Mouse (Mus musculus) left cerebral cortex, adult 9 months (tissue): ENCODE measurements around the gene Sox2.

Source experiments
- DNase-seq, 2 experiments: peaks; one replicate each; pipeline ENCODE4 v3.0.0; 2022; ENCODE audit warnings: low spot score in 2 of 2

Sox2 gene

DNA sequence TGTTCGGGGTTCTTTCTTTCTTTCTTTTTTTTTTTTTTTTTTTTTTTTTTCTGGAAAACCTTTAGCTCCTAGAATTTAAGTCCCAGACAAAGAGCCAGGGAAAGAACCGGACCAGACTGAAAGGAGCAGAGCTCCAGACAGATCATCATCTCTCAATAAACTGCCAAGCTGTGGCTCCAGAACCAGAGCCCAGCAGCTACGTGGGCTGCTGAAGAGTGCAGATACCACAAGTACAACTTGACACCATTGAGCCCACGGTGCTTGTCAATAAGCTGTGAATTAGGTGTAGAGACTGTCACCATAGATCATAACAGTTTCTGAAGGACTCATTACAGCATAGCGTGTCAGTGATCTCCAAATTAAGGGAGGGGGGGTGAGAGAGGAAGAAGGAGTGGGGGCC, 7.1 kb upstream of the Sox2 start:
- DNase-seq: no peak

DNA sequence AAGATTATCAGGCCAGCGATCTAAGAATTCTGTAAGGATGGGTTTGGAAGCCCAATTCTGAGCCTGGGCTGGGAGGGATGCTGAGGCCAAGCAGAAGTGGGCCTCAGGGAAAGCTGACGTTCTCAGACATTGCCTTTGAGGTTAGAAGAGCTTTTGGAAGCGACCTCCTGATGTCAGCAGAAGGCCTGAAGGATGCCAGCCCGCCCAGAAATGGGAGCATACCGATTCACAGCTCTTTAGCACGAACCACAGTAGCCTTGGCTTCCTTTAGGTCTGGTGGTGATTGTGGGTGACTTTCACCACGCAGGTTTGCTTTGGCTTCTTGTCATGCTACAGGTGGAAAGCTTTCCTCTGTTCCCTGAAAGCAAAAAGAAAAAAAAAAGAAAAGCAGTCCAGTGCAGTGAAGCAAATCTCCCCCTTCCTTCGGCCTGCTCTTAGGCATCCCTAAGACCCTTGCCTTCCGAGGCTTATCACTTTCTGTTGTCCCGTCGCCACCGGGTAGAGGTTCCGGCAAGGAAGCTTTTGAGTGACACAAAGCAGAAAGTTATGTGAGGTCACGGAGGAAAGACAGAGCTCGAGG, 6.6 kb upstream of the Sox2 start:
- no peak for DNase-seq

- no peak for DNase-seq
These were observed 4.0 kb upstream of the Sox2 start for GRCm38 (mm10) chr3:34646169-34646568.

DNA sequence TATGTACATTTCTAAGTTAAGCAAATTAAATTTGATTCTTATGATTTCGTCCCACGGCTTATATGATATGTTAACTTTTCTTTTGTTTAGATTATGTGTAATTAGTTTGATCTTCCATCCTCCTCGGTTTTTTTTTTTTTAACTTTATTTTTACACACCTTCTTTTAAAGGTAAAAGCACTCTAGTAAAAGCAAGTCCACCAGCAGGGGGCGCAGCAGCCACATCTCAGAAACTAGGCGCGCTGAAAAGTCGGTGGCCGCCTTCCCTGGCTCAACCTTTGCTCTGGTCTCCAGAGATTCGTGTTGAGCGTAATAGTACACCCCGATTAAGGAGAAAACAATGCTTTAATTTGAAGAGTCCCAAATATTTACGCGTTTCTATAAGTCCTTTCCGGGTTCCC, 2.5 kb upstream of the Sox2 start:
- DNase-seq: peak in 1 of 2 experiments; percentile 80

DNA sequence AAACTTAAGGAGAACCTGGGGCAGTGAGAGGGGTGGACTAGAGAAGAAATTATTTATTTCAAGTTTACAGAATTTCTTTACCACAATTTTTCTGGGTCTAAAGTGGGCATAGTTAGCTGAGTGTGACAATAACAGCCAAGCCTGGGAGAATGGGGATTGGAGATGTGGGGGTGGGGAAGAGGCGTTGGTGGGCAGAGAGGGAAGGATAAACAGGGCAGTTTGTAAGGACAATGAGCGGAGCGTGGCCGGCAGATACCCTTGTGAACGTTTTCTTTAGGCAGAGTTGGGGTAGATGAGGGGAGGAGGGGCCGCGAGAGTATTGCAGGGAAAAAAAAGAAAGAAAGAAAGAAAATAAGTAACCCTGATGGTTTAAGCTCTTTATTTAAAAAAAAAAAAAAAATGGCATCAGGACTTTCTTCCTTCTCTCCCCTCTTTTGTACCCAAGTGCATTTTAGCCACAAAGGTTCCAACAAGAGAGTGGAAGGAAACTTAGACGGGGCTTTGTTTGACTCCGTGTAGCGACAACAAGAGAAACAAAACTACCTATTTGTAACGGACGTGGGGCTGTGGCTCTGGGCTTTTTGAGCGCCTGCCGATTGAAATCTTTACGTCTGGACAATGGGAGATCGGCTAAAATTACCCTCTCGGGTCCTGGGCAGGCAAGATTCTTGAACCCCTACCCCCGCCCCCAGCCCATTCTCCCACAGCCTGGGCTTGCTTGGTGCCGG, 1.9 kb upstream of the Sox2 start:
- no peak for DNase-seq

DNA sequence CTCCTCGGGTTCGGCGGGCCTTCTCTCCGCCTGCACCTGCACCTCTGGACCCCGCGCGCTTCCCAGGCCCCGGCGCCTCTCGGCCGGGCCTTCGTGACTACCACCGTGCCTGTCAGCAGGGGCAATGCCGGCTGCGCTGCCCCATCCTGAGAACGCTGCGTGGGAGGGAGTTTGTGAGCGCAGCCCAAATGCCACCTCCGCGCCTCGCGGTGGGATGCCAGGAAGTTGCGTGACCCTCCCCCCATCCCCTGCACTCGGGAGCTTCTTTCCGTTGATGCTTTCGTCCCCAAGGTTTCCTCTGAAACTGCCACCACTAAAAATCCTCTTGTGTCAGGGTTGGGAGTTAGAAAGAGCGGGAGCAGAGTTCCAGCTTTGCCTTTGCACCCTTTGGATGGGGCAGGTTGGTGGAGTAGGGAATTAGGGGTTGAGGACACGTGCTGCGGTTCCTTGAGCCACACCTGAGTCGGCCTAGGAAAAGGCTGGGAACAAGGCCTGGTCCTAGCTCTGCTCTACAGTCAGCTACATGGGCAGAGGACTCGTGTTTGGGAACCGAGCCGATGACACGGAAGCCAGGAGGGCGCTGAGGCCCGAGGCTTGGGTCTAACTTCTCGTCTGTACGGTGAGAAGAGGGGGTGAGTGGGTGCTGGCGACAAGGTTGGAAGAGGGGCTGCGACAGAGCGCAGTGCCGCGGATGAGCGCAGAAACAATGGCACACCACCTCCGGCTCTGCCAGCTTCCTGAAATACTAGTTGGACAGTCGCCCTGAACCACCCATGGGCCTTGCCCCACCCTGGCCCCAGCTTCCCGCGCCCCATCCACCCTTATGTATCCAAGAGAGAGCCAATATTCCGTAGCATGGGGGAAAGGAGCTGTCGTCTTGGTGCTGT, 1.1 kb upstream of the Sox2 start:
- DNase-seq: no peak

GRCm38 (mm10) chr3:34650621-34651361, 586 bp downstream of the Sox2 start:
- DNase-seq: no peak

DNA sequence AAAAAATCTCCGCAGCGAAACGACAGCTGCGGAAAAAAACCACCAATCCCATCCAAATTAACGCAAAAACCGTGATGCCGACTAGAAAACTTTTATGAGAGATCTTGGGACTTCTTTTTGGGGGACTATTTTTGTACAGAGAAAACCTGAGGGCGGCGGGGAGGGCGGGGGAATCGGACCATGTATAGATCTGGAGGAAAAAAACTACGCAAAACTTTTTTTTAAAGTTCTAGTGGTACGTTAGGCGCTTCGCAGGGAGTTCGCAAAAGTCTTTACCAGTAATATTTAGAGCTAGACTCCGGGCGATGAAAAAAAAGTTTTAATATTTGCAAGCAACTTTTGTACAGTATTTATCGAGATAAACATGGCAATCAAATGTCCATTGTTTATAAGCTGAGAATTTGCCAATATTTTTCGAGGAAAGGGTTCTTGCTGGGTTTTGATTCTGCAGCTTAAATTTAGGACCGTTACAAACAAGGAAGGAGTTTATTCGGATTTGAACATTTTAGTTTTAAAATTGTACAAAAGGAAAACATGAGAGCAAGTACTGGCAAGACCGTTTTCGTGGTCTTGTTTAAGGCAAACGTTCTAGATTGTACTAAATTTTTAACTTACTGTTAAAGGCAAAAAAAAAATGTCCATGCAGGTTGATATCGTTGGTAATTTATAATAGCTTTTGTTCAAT, 1.4 kb downstream of the Sox2 start:
- DNase-seq: no peak

GRCm38 (mm10) chr3:34652616-34653015, 2.4 kb downstream of the Sox2 start:
- no peak for DNase-seq

GRCm38 (mm10) chr3:34653235-34653976, 3.2 kb downstream of the Sox2 start:
- DNase-seq: no peak

DNA sequence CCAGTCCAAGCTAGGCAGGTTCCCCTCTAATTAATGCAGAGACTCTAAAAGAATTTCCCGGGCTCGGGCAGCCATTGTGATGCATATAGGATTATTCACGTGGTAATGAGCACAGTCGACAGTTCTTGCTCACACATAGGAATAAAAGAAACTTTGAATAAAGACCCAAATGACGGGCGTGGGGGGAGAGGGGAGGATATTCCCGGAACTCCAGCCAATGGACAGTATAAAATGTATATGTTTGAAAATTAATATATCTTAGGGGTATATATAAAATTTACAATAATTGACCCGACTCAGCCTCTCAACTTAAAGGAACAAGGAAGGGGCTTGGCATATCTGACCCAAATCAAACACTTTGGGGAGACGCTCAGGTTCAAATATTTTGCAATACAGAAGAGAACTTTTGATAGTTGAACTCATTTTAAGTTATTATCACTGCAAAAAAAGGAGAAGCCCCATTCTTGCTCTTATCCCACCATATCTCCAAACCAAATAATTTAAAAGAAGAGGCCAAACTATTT, 3.8 kb downstream of the Sox2 start:
- DNase-seq: no peak

- DNase-seq: no peak
These were observed 4.6 kb downstream of the Sox2 start for GRCm38 (mm10) chr3:34654781-34655180.

GRCm38 (mm10) chr3:34655311-34656075, 5.3 kb downstream of the Sox2 start:
- DNase-seq: no peak

- no peak for DNase-seq
These were observed 5.9 kb downstream of the Sox2 start for GRCm38 (mm10) chr3:34656153-34656552.

DNA sequence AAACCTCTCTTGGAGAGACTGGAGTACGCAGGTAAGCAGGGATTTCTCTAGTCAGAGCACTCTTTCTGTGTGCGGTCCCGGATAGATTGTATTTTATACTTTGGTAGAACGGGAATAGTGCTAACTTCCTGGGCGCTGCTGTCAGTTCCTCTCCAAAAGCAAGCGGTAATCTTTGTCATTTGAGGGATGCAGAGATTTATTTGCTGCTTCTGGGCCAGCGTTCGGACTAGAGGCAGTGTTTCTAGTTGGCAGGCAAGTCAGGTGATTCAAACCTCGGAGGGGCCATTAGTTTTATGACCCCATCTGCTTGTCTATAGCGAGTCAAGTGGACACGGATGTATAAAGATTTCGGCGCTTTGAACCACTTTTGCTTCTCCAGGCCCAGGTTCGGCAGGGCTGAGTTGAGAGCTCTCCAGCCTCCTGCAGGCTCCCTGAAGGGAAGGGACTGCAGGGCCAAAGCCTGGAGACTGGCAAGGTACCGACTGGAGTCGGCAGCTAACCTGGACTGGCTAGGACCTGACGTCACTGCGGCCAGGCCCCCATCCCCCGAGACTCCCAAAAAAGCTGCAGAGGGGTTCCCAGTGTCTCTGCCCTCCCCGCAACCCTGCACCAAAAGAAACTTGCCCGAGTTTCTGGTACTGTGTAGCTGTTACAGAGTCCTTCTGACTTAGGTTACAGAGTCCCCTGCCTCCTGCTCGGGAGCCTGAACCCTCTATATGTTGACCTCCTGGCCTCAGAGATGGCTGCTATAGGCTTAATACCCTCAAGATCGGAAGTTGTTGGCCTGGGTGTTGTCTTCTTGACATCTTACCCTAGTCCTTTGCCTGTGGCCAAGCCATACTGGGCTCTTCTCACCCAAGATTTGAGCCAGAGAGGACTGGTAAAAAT, 6.9 kb downstream of the Sox2 start:
- DNase-seq: no peak

DNA sequence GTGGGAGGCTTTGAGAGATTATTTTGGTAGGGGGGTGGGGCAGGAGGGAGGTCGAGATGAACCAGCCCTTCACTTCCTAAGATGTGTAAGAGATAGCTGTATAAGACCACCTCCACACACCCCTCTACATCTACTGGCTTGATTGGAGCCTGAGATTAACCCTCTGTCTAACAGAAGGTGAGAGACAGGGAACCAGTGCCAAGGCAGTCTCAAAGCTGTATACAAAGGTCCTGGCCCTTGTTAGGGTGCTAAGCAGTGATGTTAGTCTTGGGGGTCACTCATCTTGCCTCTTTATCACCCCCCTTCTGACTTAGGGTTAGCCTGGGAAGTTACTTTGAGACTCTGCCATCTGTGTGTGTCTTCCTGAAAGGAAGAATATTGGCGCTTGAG, 7.5 kb downstream of the Sox2 start:
- no peak for DNase-seq

- no peak for DNase-seq
These were observed 8.2 kb downstream of the Sox2 start for GRCm38 (mm10) chr3:34658241-34658965.

- DNase-seq: no peak
These were observed 8.8 kb downstream of the Sox2 start for GRCm38 (mm10) chr3:34658966-34659535.
